Mouse (Mus musculus) brown adipose tissue, adult 24 weeks (tissue): ENCODE data around the gene Sdhc. TPM values are rescaled to one million over a fixed set of nuclear protein-coding genes. Genes with fewer than 3 reads are reported as not detected.
"Not testable (repeated sequence)": the region's sequence is repeated elsewhere in the genome, so short reads cannot be mapped to it uniquely, and the experiment has no call there.

Experiments used
- H3K27ac ChIP-seq: fragments of 200-500 bp; replicated peaks from 2 replicates; pipeline ENCODE4 v1.5.1; 2012; ENCODE audit warnings: low read depth, mild to moderate bottlenecking, low read length
- H3K4me1 ChIP-seq: fragments of 200-500 bp; 2 replicates; pipeline ENCODE4 v1.6.1; 2012; ENCODE audit warnings: low read length, mixed read lengths; ENCODE audit not compliant: control insufficient read depth, insufficient read depth, insufficient read length
- H3K4me3 ChIP-seq: fragments of 200-500 bp; 2 replicates; pipeline ENCODE4 v1.5.1; 2012; ENCODE audit warnings: low read depth, mild to moderate bottlenecking, low read length, moderate library complexity; ENCODE audit not compliant: insufficient read depth
- polyA plus RNA-seq: library from polyadenylated mRNA; stranded (reverse); fragments of >200 nt; gene quantifications from 2 replicates; pipeline ENCODE4 v1.2.4, GENCODE M21; 2012; ENCODE audit not compliant: missing spikeins, insufficient read depth, insufficient read length

Gene Sdhc
- polyA plus RNA-seq, 1 experiment = 1,219 TPM

DNA sequence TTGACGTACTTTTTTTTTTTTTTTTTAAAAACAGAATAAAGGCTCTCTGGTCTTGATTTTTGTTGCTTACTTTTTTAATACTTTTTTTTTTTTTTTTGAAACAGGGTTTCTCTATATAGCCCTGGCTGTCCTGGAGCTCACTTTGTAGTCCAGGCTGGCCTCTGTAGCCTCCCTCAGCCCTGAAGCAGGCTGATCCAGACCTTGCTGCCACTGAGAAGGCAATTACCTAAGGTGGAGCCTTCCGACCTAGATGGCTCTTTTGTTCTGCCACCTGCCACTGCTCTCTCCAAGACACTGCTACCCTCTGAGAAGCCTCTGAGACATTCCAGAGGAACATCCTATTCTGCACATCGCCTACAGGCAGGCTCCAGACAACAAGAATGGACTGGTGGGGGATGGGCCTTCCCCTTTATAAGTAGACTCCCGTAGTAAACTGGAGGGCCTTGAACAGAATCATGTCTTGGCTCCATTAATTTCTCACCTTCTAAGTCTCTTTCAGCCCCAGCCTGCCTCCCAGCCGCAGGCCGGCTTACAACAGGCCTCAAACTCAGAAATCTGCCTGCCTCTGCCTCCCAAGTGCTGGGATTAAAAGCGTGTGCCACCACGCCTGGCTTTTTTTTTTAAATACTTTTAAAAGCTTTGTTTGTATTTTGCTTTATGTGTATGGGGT is 12.8 kb downstream of the Sdhc start:
- not testable (repeated sequence) for H3K27ac ChIP-seq, H3K4me3 ChIP-seq, H3K4me1 ChIP-seq

DNA sequence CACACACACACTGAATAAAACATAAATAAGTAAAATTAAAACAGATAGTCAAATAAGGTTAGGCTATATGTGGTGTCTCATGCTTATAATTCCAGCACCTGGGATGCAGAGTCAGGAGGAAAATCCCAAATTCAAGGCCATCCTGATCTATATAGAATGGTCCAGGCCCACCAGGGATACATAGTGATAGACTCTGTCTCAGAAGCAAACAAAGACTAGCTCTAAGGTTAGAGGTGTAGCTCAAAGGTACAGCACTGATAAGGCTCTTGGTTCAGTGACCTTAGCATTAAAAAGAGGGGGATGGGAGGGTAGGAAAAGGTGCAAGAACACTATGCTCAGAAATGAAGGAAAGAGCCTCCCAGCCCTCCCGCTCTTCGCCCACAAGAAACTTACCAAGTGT is 14.8 kb downstream of the Sdhc start:
- Histone ChIP-seq H3K4me3 (no peak overlapping the region), H3K27ac (no peak overlapping the region)

DNA sequence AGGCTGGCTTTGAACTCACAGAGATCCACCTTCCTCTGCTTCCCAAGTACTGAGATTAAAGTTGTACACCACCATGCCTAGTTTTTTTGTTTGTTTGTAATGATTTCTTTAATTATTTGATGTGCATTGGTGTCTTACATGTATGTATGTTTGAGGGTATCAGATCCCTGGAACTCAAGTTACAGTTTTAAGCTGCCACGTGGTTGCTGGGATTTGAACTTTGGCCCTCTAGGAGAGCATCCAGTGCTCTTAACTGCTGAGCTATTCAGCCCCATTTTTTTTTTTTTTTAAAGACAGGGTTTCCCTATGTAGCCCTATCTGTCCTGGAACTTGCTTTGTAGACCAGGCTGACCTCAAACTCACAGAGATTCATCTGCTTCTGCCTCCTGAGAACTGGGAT is 19.4 kb downstream of the Sdhc start:
- H3K4me1 ChIP-seq = 0 out of 2 replicates have a peak, but pooled peaks cover 3% of the 10 kb centered on the region

More for the DNA sequence above, 14.8 kb downstream of the Sdhc start:
- 0 out of 2 replicates have a peak, but pooled peaks cover 3% of the 10 kb centered on the region for H3K4me1 ChIP-seq

DNA sequence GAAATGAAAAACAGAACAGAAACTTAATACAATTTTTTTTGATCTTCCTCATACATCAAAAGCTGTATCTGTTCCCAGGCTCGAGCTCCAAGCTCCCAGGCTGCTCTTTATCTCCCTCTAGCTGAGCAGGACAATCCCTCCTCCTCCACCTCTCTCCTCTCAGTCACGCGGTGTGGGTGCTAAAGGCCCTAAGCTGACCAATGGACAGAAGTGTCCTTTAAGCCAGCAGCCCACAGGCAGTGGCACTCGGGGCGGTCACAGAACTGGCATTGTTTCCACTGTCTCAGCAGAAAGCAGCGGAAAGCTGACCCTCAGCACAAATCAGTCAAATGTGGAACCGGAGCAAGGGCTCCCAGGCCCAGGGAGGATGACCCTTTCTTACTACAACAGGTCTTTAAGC is 21.2 kb downstream of the Sdhc start:
- H3K4me3 ChIP-seq = no peak overlapping the region
- H3K4me1 ChIP-seq = 0 out of 2 replicates have a peak, but pooled peaks cover 3% of the 10 kb centered on the region
- no peak overlapping the region for H3K27ac ChIP-seq

More for the DNA sequence above, 19.4 kb downstream of the Sdhc start:
- no peak overlapping the region; the same call in 1 of the 2 replicates for H3K27ac ChIP-seq
- H3K4me3 ChIP-seq = no peak overlapping the region

DNA sequence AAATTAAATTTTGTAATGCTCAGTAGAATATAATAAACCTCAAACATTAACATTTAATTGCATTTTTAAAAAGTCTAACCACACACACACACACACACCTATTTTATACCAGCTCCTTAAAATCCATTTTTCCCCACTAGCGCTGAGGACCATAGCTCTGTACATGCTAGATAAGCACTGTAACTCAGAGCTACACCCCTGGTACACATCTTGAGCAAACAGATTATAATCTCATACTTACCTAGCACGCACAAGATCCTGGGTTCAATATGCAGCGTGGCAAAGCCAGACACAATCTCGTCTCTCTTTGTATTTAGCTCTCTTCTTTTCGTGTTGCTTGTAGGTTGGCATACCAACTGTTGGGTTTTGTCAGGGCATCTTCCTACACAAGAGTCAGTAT is 26.0 kb downstream of the Sdhc start:
- no peak overlapping the region for H3K4me3 ChIP-seq
- no peaks in the 10 kb centered on the region for H3K4me1 ChIP-seq
- H3K27ac ChIP-seq = no peak overlapping the region

DNA sequence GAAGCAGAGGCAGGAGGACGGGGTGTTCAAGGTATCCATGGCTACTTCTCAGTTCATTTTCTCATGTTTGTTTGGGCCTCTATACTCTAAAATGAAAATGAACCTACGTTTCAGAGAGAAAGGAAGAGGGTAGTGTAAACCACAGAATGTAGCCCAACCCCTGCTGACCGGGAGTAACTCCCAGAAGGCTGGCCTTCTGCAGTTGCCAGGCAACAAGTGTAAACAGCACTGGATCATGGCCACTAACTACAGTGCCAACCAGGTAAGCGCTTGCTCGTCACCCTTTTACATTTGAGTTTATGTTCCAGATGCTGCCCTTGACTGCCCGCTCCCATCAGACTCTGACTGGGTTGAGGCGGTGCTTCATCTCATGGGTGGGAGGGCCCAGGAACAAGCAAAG is 27.5 kb downstream of the Sdhc start:
- H3K4me3 ChIP-seq = no peak overlapping the region
- no peak overlapping the region for H3K27ac ChIP-seq
- H3K4me1 ChIP-seq = no peaks in the 10 kb centered on the region

DNA sequence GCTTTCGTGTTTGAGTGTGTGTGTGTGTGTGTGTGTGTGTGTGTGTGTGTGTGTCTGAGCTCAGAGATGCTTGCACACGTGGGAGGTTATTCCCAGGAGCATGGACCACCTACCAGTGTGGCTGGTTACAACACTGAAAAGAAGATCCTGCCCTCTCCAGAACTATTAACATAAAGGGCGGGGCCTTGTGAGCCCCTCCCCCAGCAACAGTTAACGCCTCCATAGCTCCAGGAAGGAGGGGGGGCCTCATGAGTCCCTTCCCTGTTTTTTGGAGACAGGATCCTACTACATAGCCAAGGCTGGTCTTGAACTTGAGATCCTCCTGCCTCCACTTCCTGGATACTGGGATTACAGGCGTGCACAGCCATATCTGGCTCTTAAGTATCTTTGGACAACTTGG is 28.6 kb downstream of the Sdhc start:
- H3K4me3 ChIP-seq = no peak overlapping the region
- no peaks in the 10 kb centered on the region for H3K4me1 ChIP-seq
- no peak overlapping the region for H3K27ac ChIP-seq

DNA sequence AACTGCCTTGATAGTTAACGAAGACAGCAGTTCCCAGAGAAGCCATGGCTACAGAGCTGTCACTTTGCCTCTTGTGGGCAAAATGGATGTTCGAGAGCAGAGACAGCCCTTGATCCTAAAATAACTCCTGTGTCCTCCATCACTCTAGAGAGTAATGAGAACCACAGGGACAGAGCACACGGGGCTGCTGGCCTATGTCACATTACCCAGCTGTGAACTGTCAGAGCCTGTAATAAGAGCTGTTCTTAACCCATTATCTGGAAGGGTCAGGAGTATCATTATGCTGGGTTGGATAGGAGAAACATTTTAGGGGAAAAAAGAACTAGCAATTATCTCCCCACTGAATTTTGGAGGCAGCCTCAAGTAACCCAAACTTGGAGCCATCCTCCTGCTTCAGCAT is 29.5 kb downstream of the Sdhc start:
- Histone ChIP-seq H3K4me3 (no peak overlapping the region), H3K4me1 (no peaks in the 10 kb centered on the region), H3K27ac (no peak overlapping the region)

DNA sequence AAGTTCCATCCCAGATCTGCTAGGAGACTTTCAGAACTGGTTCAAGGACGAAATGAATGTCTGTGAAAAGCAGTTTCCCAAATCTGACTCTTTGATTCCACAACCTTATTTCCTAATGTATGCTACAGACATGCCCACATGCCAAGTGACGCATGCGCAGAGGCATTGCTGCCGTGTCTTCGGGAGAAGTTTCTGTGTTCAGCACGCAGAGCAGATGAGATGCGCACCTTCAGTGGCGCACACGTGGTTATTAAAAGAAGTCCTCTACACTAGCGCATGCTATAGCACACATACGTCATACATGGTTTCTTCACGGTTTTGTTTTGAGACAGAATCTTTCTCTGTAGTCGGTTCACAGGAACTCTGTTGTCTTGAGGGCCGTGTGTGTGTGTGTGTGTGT is 31.0 kb downstream of the Sdhc start:
- Histone ChIP-seq H3K27ac (no peak overlapping the region), H3K4me3 (no peak overlapping the region), H3K4me1 (no peaks in the 10 kb centered on the region)

DNA sequence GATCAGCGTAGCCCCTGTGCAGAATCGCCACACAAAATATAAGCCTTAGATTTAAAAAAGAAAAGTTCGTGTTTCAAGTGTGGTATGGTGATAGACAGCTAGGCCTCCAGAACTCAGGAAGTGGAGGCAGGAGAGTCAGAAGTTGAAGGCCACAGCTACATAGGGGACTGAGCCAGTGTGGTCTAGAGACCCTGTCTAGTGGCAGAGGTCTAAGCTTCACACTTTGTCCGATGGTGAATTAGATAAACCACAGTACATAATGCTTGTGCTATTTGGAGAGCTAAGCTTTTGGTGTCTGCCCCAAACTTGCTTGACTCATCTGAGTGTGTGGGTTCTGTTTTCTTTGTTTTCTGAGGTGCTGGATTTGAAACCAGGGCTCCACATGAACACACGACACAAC is 31.4 kb downstream of the Sdhc start:
- Histone ChIP-seq H3K27ac (no peak overlapping the region), H3K4me1 (no peaks in the 10 kb centered on the region), H3K4me3 (no peak overlapping the region)

DNA sequence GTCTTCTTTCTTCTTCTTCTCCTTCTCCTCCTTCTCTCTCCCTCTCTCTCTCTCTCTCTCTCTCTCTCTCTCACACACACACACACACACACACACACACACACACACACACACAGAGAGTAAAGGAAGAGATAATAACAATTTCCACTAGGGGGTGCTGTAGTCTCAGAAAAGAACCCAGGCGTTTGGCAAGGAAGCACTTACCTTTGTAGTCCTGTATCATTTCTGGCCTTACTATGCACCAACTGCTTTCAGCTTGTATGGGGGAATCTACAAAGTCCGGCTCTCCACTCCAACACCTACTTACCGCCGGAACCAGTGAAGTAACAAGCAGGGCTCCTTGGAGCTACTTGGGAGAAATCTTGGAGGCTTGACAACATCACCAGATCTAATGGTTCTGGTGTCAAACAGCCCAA is 32.1 kb downstream of the Sdhc start:
- H3K4me1 ChIP-seq = no peaks in the 10 kb centered on the region
- no peak overlapping the region for H3K4me3 ChIP-seq
- no peak overlapping the region for H3K27ac ChIP-seq

DNA sequence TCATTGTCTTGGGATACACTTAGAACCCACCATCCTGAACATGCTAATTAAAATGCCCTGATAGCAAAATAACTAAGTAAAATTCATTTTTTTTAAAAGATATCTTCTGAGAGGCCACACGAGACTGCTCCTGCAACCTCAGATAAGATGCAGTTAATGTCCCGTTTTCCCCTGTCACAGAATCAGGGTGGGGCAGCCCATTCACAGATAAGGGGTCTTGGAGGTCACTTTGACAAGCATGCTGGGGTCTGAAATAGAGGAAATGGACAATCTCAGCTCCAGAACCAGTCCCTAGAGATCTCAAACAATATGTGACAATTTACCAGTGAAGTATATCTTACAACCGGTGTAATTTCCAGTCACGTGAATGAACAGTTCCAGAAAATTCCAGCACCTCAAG is 34.1 kb downstream of the Sdhc start:
- no peak overlapping the region for H3K4me3 ChIP-seq
- H3K4me1 ChIP-seq = no peaks in the 10 kb centered on the region; the same call in 1 of the 2 replicates
- no peak overlapping the region for H3K27ac ChIP-seq

DNA sequence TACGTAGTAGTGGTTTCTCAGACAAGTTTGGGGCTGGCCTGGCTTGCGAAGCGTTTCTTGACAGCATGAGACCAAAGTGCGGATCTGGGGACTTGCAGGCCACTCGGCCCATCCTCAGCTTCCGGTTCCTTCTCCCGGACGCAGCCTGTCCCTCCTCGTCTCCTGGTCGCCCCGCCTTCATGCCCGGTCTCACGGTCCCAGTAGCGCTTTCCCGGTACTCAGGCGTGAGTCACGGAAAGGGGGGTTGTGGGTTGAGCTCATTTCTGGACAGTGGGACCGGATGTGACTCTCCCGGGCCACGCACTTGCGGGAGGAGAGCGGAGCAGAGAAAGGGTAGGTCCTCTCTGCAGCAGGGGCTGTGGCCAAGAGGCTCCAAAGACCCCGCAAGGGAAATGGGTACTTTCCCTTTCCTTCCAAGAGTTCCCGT is 36.5 kb downstream of the Sdhc start, which contains the start of gene Cfap126:
Gene Cfap126 (plus strand): TSS at position 46 of the 427 bp plus-strand sequence.
- peak within 1 kb of the TSS; percentile 92 for H3K27ac ChIP-seq
- peak within 1 kb of the TSS; percentile 70 for H3K4me3 ChIP-seq
- H3K4me1 ChIP-seq = no peaks in the 10 kb centered on the region; the same call in 1 of the 2 replicates

DNA sequence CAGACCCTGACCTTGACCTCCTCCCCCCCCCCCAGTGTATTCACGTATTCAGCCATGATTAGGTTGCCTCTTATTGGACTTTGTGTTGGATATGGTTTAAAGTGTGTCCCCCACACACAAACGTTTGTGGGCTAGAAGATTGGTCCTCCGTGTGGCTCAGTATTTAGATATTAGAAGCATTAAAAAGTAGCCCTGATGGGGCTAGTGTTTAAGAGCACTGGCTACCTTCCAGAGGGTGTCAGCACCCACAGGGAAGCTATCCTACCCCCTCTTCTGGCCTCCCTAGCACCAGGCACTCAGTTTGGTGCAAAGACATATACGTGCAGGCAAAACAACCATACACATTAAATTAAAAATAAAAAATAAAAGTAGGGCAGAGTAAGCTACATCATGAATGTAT is 37.4 kb downstream of the Sdhc start:
- Histone ChIP-seq H3K27ac (no peak overlapping the region), H3K4me3 (no peak overlapping the region), H3K4me1 (no peaks in the 10 kb centered on the region; the same call in 1 of the 2 replicates)

DNA sequence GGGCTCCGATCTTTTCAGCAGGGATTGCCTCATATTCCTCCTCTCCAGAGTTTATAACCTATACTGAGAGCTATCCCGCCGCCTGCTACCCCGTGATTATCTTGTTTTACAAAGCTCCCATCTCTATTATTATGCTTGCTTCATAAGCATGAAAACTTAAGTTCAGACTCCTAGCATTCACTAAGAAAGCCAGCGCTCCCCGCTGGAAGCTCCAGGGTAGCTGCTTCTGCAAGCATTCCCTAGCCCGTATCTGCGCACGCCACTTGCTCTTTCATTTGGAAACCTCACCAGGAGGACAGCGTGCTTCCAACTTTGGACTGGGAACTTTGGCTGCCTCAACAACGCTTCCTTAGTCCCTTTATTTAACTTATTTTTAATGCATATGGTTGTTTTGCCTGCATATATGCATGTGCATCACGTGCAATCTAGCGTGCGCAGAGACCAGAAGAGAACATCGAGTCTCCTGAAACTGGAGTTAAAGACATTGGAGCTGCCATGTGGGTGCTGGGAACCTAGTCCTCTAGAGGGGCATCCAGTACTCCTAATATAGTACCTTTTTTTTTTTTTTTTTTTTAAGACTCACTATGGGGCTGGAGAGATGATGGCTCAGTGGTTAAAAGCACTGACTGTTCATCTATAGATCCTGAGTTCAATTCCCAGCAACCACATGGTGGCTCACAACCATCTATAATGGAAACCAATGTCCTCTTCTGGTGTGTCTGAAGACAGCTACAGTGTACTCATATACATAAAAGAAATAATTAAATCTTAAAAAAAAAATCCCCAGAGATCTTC is 38.4 kb downstream of the Sdhc start:
- Histone ChIP-seq H3K4me1 (no peaks in the 10 kb centered on the region; the same call in 1 of the 2 replicates), H3K4me3 (peak overlapping the region; percentile 80), H3K27ac (peak overlapping the region; percentile 87)
